Mouse (Mus musculus) MN1 (cell line): ENCODE measurements around the gene Chst14.

ENCODE experiments used
- DNase-seq: peaks from one replicate; pipeline ENCODE4 v3.0.0-alpha.2; 2016; ENCODE audit warnings: low spot score

Gene Chst14

DNA sequence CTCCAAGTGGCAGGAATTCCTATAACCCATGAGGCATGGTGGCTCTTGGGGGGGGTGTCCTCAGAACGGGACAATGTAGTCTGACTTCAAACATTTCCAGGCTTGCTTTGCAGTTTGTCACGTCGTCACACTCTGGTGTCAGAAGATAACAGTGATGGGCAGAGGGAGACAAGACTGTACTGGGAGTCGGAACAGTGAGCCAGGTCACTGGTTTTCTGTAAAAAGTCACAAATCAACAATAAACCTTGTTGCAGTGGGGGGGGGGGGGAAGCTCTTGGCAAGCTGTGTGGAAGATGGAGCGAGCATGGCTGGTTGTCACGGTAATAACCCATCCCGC, 37.3 kb downstream of the Chst14 start:
- no peak for DNase-seq

DNA sequence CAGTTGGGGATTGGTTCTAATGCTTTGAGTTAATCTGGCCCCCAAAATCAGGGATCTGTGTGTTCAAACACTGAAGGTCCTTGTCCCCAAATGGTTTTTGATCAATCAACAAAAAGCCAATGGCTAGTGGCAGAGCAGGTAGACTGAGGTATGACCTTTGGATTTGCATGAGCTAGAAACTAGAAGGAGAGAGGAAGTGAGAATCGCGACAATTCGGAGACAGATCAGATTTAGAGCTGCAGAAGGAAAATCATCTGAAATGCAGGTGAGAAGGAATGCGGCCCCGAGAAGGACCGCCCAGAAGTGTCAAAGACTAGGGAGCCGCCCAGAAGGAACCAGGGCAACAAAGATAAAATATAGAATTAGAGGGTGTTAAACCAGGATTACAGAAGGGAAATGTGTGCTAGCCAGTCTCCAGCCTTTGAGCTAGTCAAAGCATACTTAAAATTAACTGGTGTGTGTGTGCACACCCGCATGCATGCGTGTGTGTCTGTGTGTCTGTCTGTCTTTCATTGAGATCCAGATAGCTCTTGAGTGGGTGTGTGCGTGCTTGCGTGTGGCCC, 43.4 kb downstream of the Chst14 start:
- DNase-seq: no peak

DNA sequence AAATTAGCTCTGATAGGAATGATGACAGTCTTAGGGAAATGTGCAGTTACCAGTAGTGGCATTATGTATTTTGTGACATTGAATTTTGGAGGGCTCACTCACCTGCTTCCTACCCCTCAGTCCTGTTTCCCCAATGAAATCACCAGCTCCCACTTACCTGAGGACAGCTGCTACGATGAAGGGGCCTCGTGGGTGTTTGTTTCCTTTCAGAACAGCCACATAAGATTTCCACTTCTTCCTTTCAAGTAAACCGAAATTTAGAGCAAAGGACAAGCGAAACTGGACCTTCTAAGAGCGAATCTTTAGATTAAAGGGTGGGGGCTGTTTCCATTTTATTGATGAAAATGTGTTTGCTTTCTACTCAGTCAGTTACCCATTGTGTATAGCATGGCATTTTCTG, 45.8 kb downstream of the Chst14 start:
- no peak for DNase-seq

DNA sequence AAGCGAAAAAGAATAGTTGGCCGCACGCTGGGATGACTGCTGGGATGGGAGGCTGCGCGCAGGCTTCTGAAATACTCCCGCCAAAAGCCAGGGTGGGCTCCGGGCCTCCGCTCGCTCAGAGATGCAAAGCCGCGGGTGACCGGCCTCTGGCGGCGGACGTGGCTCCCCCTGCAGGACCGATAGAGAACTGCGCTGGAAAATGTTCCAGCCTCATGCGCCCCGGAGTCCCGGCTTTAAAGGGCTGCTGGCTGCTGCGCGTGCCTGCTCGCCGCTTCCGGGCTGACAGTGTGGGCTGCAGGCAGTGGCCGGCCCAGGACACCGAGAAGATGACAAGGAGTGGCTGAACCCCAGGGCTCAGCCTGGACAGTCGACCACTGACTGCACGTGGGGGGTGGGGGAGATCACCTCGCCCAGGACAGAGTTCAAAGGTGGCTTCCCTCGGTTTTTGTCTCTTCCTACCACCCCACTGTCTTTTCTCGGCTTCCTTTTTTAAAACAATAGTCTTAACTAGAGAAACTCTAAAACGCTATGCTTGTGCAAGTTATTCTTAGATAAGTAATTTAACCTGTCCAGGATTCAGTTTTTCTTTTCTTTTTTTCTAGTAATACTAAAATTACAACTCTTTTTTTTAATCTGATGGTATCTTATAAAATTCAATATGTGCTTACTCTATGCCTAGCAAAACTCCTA, 46.5 kb downstream of the Chst14 start:
- peak; percentile 87 for DNase-seq

DNA sequence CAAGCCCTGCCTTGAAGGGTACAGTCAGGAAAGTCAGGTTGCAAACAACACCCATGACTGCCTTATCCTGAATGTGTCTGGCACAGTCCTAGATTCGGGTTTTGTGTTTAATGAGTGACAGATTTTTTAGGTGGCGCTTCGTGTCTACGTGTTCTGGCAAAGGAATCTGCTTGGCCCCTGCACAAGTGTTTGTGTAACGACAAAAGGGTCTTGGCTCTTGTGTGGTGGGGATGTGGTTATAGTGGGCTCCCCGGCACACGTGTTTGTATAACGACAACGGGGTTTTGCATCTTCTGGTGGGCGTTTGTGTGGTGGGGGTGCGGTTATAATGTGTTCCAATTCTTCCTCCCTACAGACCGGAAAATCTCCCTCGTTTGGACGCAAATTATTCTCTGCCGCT, 49.6 kb downstream of the Chst14 start:
- DNase-seq: peak; percentile 12

- DNase-seq: peak; percentile 91
Measured at GRCm38 (mm10) chr2:118976282-118976929, 50.1 kb downstream of the Chst14 start.

GRCm38 (mm10) chr2:118976941-118977340, 50.6 kb downstream of the Chst14 start:
- no peak for DNase-seq

GRCm38 (mm10) chr2:118978064-118978463, 51.8 kb downstream of the Chst14 start:
- DNase-seq: peak; percentile 32
